Mouse (Mus musculus): Measurements from ENCODE around the gene Fcnb.

Fcnb gene

GRCm38 (mm10) chr2:28084768-28085167 is at the start of gene Fcnb:
Fcnb (minus strand) TSS chr2:28084885.
- DNase-seq, result no peak

GRCm38 (mm10) chr2:28133833-28134232 is 49.1 kb upstream of the Fcnb start:
- DNase-seq, result no peak

- DNase-seq, result no peak
These were observed 47.4 kb upstream of the Fcnb start for GRCm38 (mm10) chr2:28132117-28132516.

GRCm38 (mm10) chr2:28126763-28127438 is 42.2 kb upstream of the Fcnb start:
- DNase-seq, result no peak

GRCm38 (mm10) chr2:28123910-28124309 is 39.2 kb upstream of the Fcnb start:
- DNase-seq, result no peak

GRCm38 (mm10) chr2:28121309-28121708 is 36.6 kb upstream of the Fcnb start:
- no peak for DNase-seq

GRCm38 (mm10) chr2:28120342-28120741 is 35.7 kb upstream of the Fcnb start:
- no peak for DNase-seq

GRCm38 (mm10) chr2:28118518-28119116 is 33.9 kb upstream of the Fcnb start:
- DNase-seq, result no peak

- no peak for DNase-seq
These were observed 33.0 kb upstream of the Fcnb start for GRCm38 (mm10) chr2:28117490-28118308.

GRCm38 (mm10) chr2:28108763-28109162 is 24.1 kb upstream of the Fcnb start:
- no peak for DNase-seq

- no peak for DNase-seq
These were observed 21.3 kb upstream of the Fcnb start for GRCm38 (mm10) chr2:28106002-28106401.

GRCm38 (mm10) chr2:28103653-28104052 is 19.0 kb upstream of the Fcnb start:
- DNase-seq, result no peak

- no peak for DNase-seq
These were observed 17.2 kb upstream of the Fcnb start for GRCm38 (mm10) chr2:28101892-28102291.

- DNase-seq, result no peak
These were observed 16.3 kb upstream of the Fcnb start for GRCm38 (mm10) chr2:28100796-28101483.

- DNase-seq, result no peak
These were observed 14.1 kb upstream of the Fcnb start for GRCm38 (mm10) chr2:28098547-28099505.

GRCm38 (mm10) chr2:28096751-28097309 is 12.1 kb upstream of the Fcnb start:
- DNase-seq, result no peak

GRCm38 (mm10) chr2:28092099-28092498 is 7.4 kb upstream of the Fcnb start:
- DNase-seq, result no peak

GRCm38 (mm10) chr2:28091042-28091441 is 6.4 kb upstream of the Fcnb start:
- DNase-seq, result no peak

- no peak for DNase-seq
These were observed 5.8 kb upstream of the Fcnb start for GRCm38 (mm10) chr2:28090299-28091008.

GRCm38 (mm10) chr2:28089095-28089494 is 4.4 kb upstream of the Fcnb start:
- no peak for DNase-seq

- DNase-seq, result no peak
These were observed 1.4 kb upstream of the Fcnb start for GRCm38 (mm10) chr2:28086112-28086511.
